Mouse (Mus musculus) retina, embryonic 14.5 days (tissue): ENCODE measurements around the gene Tectb.
"Not testable (repeated sequence)": the region's sequence is repeated elsewhere in the genome, so short reads cannot be mapped to it uniquely, and the experiment has no call there.

Source experiments
- DNase-seq: peaks from one replicate; pipeline ENCODE4 v3.0.0-alpha.2; 2015; ENCODE audit warnings: low spot score

Tectb gene

GRCm38 (mm10) chr19:55180433-55180832 lies at the start of gene Tectb:
TSS of gene Tectb (plus strand) at chr19:55180733.
- no peak for DNase-seq

- no peak for DNase-seq
Measured at GRCm38 (mm10) chr19:55131747-55132146, 48.8 kb upstream of the Tectb start.

- DNase-seq: no peak
Measured at GRCm38 (mm10) chr19:55132476-55132875, 48.1 kb upstream of the Tectb start.

GRCm38 (mm10) chr19:55134521-55134920 lies 46.0 kb upstream of the Tectb start:
- DNase-seq: no peak

GRCm38 (mm10) chr19:55135918-55136317 lies 44.6 kb upstream of the Tectb start:
- no peak for DNase-seq

- no peak for DNase-seq
Measured at GRCm38 (mm10) chr19:55136693-55137427, 43.7 kb upstream of the Tectb start.

- no peak for DNase-seq
Measured at GRCm38 (mm10) chr19:55137884-55138283, 42.6 kb upstream of the Tectb start.

- no peak for DNase-seq
Measured at GRCm38 (mm10) chr19:55138506-55138905, 42.0 kb upstream of the Tectb start.

- no peak for DNase-seq
Measured at GRCm38 (mm10) chr19:55139301-55139700, 41.2 kb upstream of the Tectb start.

- DNase-seq: peak; percentile 72
Measured at GRCm38 (mm10) chr19:55143391-55144300, 36.9 kb upstream of the Tectb start.

- DNase-seq: no peak
Measured at GRCm38 (mm10) chr19:55144691-55145090, 35.8 kb upstream of the Tectb start.

- DNase-seq: no peak
Measured at GRCm38 (mm10) chr19:55145136-55145535, 35.4 kb upstream of the Tectb start.

GRCm38 (mm10) chr19:55147568-55147967 lies 33.0 kb upstream of the Tectb start:
- DNase-seq: no peak

- DNase-seq: no peak
Measured at GRCm38 (mm10) chr19:55148109-55148508, 32.4 kb upstream of the Tectb start.

- no peak for DNase-seq
Measured at GRCm38 (mm10) chr19:55149646-55150045, 30.9 kb upstream of the Tectb start.

GRCm38 (mm10) chr19:55152274-55152673 lies 28.3 kb upstream of the Tectb start:
- not testable (repeated sequence) for DNase-seq

GRCm38 (mm10) chr19:55152983-55153382 lies 27.6 kb upstream of the Tectb start:
- DNase-seq: no peak

GRCm38 (mm10) chr19:55157029-55157428 lies 23.5 kb upstream of the Tectb start:
- no peak for DNase-seq

GRCm38 (mm10) chr19:55158606-55159005 lies 21.9 kb upstream of the Tectb start:
- no peak for DNase-seq

- no peak for DNase-seq
Measured at GRCm38 (mm10) chr19:55159826-55160225, 20.7 kb upstream of the Tectb start.

- DNase-seq: no peak
Measured at GRCm38 (mm10) chr19:55162271-55162670, 18.3 kb upstream of the Tectb start.

GRCm38 (mm10) chr19:55164162-55164561 lies 16.4 kb upstream of the Tectb start:
- no peak for DNase-seq
